Mouse (Mus musculus) cerebellum, adult 11-12 months (tissue): Measurements from ENCODE around the gene Slc35e4.
A peak's percentile ranks its signal among the peaks of the same experiment; 100 is the strongest.
"Not testable (repeated sequence)": the region's sequence is repeated elsewhere in the genome, so short reads cannot be mapped to it uniquely, and the experiment has no call there.

Experiments used
- DNase-seq: peaks from one replicate; pipeline ENCODE4 v3.0.0; 2022

The Slc35e4 gene

GRCm38 (mm10) chr11:3913316-3914108, 952 bp downstream of the Slc35e4 start:
- DNase-seq = peak; percentile 94

GRCm38 (mm10) chr11:3912875-3913271, 1.6 kb downstream of the Slc35e4 start:
- peak; percentile 68 for DNase-seq

- DNase-seq = no peak
Observed at GRCm38 (mm10) chr11:3912100-3912874, 2.2 kb downstream of the Slc35e4 start.

- DNase-seq = not testable (repeated sequence)
Observed at GRCm38 (mm10) chr11:3911440-3911839, 3.0 kb downstream of the Slc35e4 start.

- no peak for DNase-seq
Observed at GRCm38 (mm10) chr11:3910513-3911310, 3.8 kb downstream of the Slc35e4 start.

- DNase-seq = no peak
Observed at GRCm38 (mm10) chr11:3909236-3909635, 5.2 kb downstream of the Slc35e4 start.

- DNase-seq = no peak
Observed at GRCm38 (mm10) chr11:3905446-3905845, 9.0 kb downstream of the Slc35e4 start.

- no peak for DNase-seq
Observed at GRCm38 (mm10) chr11:3904673-3905072, 9.8 kb downstream of the Slc35e4 start.

- peak; percentile 61 for DNase-seq
Observed at GRCm38 (mm10) chr11:3903046-3903445, 11.4 kb downstream of the Slc35e4 start.

- DNase-seq = no peak
Observed at GRCm38 (mm10) chr11:3902516-3902915, 11.9 kb downstream of the Slc35e4 start.

GRCm38 (mm10) chr11:3900296-3900695, 14.2 kb downstream of the Slc35e4 start:
- no peak for DNase-seq

GRCm38 (mm10) chr11:3895933-3896332, 18.5 kb downstream of the Slc35e4 start:
- DNase-seq = no peak

- no peak for DNase-seq
Observed at GRCm38 (mm10) chr11:3895458-3895857, 19.0 kb downstream of the Slc35e4 start.

- DNase-seq = peak; percentile 58
Observed at GRCm38 (mm10) chr11:3894406-3895281, 19.8 kb downstream of the Slc35e4 start, which contains the start of the genes 4921536K21Rik and Dusp18. Gene 4921536K21Rik (minus strand): TSS chr11:3895098. Gene Dusp18 (plus strand): TSS chr11:3895240.

- no peak for DNase-seq
Observed at GRCm38 (mm10) chr11:3893970-3894369, 20.5 kb downstream of the Slc35e4 start.

GRCm38 (mm10) chr11:3887331-3887730, 27.1 kb downstream of the Slc35e4 start:
- DNase-seq = no peak

GRCm38 (mm10) chr11:3883711-3884110, 30.8 kb downstream of the Slc35e4 start:
- DNase-seq = no peak

- DNase-seq = peak; percentile 69
Observed at GRCm38 (mm10) chr11:3879836-3880235, 34.6 kb downstream of the Slc35e4 start.

- DNase-seq = no peak
Observed at GRCm38 (mm10) chr11:3878660-3879059, 35.8 kb downstream of the Slc35e4 start.

GRCm38 (mm10) chr11:3876419-3876818, 38.0 kb downstream of the Slc35e4 start:
- peak; percentile 58 for DNase-seq

GRCm38 (mm10) chr11:3864343-3864742, 50.1 kb downstream of the Slc35e4 start:
- DNase-seq = no peak
